Mouse (Mus musculus) right cerebral cortex, adult 18-20 months (tissue): ENCODE results near the gene Tbl3.

ENCODE experiments used
- DNase-seq: peaks from one replicate; pipeline ENCODE4 v3.0.0; 2022; ENCODE audit warnings: mixed read lengths

Tbl3 gene

DNA sequence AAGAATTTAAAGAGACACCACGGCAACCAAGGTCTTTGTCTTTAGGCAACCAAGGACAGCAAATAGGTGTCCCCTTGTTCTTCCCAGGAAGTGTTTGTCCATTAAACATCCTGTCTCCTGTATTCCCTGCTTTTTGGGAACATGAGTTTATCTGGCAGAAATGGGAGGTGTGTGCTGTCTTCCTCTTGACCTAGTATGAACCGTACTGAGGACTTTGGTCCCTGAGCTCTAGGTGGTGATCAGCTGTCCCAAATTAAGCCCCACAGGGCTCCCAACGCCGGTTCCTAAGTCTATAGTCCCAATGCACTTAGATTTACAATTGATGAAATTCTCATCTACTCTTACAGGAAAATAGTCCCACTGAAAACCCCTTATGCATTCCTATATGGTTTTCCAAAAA, 56.7 kb downstream of the Tbl3 start:
- DNase-seq: no peak

DNA sequence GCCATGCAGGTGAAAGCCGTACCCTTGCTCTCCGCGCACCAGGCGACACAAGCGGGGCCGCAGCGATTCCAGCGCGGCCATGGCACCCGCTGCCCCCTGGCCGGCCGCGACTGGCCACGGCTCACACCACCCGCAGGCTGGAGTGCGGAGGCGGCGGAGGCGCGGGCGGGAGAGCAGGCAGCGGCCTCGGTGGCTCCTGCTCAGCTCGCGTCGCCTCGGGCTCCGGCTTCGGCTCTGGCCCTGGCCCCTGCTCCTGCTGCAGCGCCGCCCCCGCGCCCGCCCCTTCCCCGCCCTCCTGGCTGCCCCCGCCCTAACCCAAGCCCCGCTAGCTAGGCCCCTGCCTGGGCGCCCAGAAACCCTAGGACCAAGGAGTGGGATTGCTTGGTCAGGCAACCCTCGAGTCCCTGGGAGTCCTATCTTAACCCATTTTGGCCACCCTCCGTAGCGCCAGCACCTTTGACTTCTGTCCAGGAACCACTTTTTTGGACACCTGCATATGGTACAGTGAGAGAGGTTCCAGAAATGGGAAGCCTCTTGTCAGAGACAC, 57.3 kb downstream of the Tbl3 start, which contains the start of gene Slc9a3r2:
Gene Slc9a3r2 (minus strand): TSS at position 258 of the 547 bp plus-strand sequence.
- peak; percentile 30 for DNase-seq

DNA sequence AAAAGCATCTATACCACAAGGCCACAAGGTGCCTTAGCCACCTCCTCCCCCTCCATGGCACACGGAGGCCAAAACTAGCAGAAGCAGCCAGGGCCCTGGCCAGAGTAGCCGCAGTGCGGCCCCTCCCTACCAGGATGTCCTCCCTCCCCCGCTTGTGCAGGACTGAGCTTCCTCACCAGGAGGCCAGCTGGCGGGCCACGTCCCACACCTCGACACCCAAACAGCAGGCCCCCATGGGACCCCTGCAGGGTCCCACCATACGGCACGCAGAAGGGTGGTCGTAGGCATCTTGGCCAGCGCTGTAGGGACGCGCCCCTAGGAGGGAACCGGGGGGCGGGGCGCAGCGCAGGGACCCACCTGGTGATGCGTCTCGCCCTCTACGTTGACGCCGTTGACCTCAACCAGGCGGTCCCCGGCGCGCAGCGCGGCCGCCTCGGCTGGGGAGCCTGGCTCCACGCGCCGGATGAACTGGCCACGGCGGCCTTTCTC, 57.8 kb downstream of the Tbl3 start:
- DNase-seq: peak; percentile 19

DNA sequence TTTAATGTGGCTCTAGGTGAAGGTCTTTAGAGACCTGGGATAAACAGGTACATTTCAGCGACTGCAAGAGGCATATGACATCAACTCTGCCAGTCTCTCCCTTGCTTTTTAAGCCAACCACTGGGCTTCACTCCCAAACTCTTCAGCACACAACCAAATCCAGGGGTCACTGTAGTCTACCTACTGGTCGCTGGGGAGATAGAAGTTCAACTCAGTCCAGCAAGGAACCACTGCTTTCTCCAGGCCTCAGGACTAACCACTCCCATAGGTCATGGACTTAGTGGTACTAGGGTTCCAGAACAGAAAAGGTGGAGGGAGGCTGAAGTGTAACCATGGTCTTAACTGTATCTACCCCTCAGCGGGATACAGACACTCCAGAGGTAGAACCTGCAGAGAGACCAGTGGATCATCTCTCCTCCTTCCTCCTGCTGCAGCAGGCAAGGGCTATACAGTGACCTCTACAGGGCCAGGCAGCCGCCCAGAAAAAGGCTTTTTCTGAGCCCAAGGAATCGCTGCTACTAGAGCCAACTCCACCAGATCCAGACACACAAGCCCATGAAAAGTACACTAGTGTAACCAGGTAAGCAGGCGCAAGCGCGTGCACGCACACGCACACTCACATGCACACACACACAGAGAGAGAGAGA, 58.6 kb downstream of the Tbl3 start:
- no peak for DNase-seq
